Mouse (Mus musculus) thymus, adult 2 months (tissue): ENCODE measurements around the gene Rarb. TPM values are rescaled to one million over a fixed set of nuclear protein-coding genes. Genes with fewer than 3 reads are reported as not detected.

Experiments
- DNase-seq: peaks from one replicate; pipeline ENCODE4 v3.0.0; 2021
- H3K27ac ChIP-seq: fragments of 200-500 bp; 2 replicates; pipeline ENCODE4 v1.5.1; 2012; ENCODE audit warnings: low read length, control low read depth; ENCODE audit not compliant: control insufficient read depth, insufficient read depth
- H3K27me3 ChIP-seq: fragments of 200-500 bp; 2 replicates; pipeline ENCODE4 v1.6.1; 2012; ENCODE audit warnings: mild to moderate bottlenecking, low read length, moderate library complexity, mixed read lengths; ENCODE audit not compliant: control insufficient read depth, insufficient read depth
- H3K36me3 ChIP-seq: fragments of 200-500 bp; 2 replicates; pipeline ENCODE4 v1.6.1; 2012; ENCODE audit warnings: mild to moderate bottlenecking, low read length, moderate library complexity; ENCODE audit not compliant: control insufficient read depth, insufficient read depth
- H3K4me1 ChIP-seq: fragments of 200-500 bp; replicated peaks from 2 replicates; pipeline ENCODE4 v1.6.1; 2012; ENCODE audit warnings: low read length; ENCODE audit not compliant: control insufficient read depth, insufficient read depth
- H3K4me3 ChIP-seq: fragments of 200-500 bp; 2 replicates; pipeline ENCODE4 v1.5.1; 2012; ENCODE audit warnings: mild to moderate bottlenecking, low read length, control low read depth, moderate library complexity; ENCODE audit not compliant: control insufficient read depth, insufficient read depth
- CTCF ChIP-seq: fragments of 200-500 bp; IDR thresholded peaks from 2 replicates; pipeline ENCODE4 v1.5.1; 2012; ENCODE audit warnings: mild to moderate bottlenecking, control low read depth, low read length, moderate library complexity, borderline replicate concordance; ENCODE audit not compliant: control insufficient read depth, poor library complexity, insufficient read depth; ENCODE audit errors: extremely low read depth
- POLR2A ChIP-seq: fragments of 200-500 bp; IDR thresholded peaks from 2 replicates; pipeline ENCODE4 v1.6.1; 2012; ENCODE audit warnings: mild to moderate bottlenecking, low read length, control low read depth, moderate library complexity; ENCODE audit not compliant: control insufficient read depth, poor library complexity, insufficient read depth; ENCODE audit errors: extremely low read depth
- WGBS: fragments of 180-500 bp; shearing (Covaris S2); methylation state at CpG from one replicate; pipeline ENCODE4 v1.1.7; 2018; 5-methylcytosine and 5-hydroxymethylcytosine counted together
- polyA plus RNA-seq: library from polyadenylated mRNA; depleted of rRNA; stranded (reverse); fragments of >200 nt; gene quantifications from 2 replicates; pipeline ENCODE4 v1.2.3, GENCODE M21; 2012

The Rarb gene
- polyA plus RNA-seq, 1 experiment = 2.9 TPM

GRCm38 (mm10) chr14:16405187-16405586, 413.8 kb downstream of the Rarb start:
- H3K4me1 ChIP-seq = no peaks in the 10 kb centered on the region
- H3K36me3 ChIP-seq = peaks cover 43% of the 10 kb centered on the region
- no peaks in the 10 kb centered on the region for H3K27me3 ChIP-seq
- WGBS = 97% methylated on average over 4 of the region's 4 CpGs
- H3K27ac ChIP-seq = no peak overlapping the region
- no peak overlapping the region for H3K4me3 ChIP-seq
- no peak for DNase-seq
- no peak for TF ChIP-seq CTCF
- TF ChIP-seq POLR2A = no peak

- peaks cover 2% of the 10 kb centered on the region for H3K4me1 ChIP-seq
- no peaks in the 10 kb centered on the region for H3K27me3 ChIP-seq
- DNase-seq = no peak
- TF ChIP-seq CTCF = no peak
- no peak for TF ChIP-seq POLR2A
- peaks cover 26% of the 10 kb centered on the region for H3K36me3 ChIP-seq
- no peak overlapping the region for H3K4me3 ChIP-seq
- no peak overlapping the region for H3K27ac ChIP-seq
- WGBS = 89% methylated on average over 1 of the region's 1 CpGs
These were observed 434.2 kb downstream of the Rarb start for GRCm38 (mm10) chr14:16384783-16385182.
